In the genomic region with DNA sequence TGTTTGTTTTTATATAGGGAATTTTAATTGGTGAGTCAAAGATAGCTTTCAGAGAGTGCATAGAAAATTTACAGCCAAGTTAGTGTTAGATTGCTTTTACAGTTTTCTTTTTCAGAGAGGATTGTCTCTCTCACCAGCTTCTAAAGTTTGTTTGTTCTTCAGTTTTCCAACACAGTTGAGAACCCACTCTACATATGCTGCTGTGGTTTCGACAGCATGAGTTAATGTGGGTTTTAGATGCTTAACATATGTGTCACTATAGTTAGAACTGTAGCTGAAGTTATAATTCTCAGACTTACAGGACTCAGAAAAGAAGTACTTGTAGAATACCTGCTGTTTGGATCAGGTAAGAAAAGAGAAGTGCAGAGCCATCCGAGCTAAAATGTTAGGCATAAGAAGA, we compare ENCODE assay signal across 21 mouse cellular contexts. TPM values are rescaled to one million over a fixed set of nuclear protein-coding genes. Genes with fewer than 3 reads are reported as not detected.
A peak's percentile ranks its signal among the peaks of the same experiment; 100 is the strongest.
DNase-seq lines count a peak whose midpoint lies in the region; ATAC-seq lines count a peak whose summit lies in the region.
"Had no signal": no experiment of that assay in that cellular context is flagged by ENCODE, and none has a peak within 500 bp of the region (broad histone marks: within the 10 kb centered on the region; RNA-seq: fewer than 3 reads in every experiment).

No protein-coding gene starts in this region.

- no peak overlapping the region for H3K4me2 ChIP-seq in heart, embryonic 12.5 days
- H3K4me2 ChIP-seq: embryonic facial prominence, embryonic 12.5 days; embryonic facial prominence, embryonic 15.5 days; forebrain, embryonic 12.5 days; forebrain, embryonic 15.5 days; hindbrain, embryonic 12.5 days; hindbrain, embryonic 15.5 days had no signal

- H3K9ac ChIP-seq in heart, embryonic 12.5 days, result no peak overlapping the region
- H3K9ac ChIP-seq: embryonic facial prominence, embryonic 12.5 days; embryonic facial prominence, embryonic 15.5 days; forebrain, embryonic 12.5 days; forebrain, embryonic 15.5 days; hindbrain, embryonic 12.5 days; hindbrain, embryonic 15.5 days had no signal

- WGBS in heart, embryonic 10.5 days, result 80% methylated on average over 2 of the region's 2 CpGs
- WGBS in heart, embryonic 12.5 days, result 77% methylated on average over 2 of the region's 2 CpGs

- ATAC-seq in heart, embryonic 12.5 days (ENCODE audit: insufficient number of reproducible peaks, low FRiP score), result no peak
- ATAC-seq: activated CD4-positive, CD25-positive, alpha-beta regulatory T cell, adult 4 months; forebrain, embryonic 15.5 days; intestine, postnatal 0 days had no signal

- H3K27ac ChIP-seq in heart, embryonic 10.5 days, result no peak overlapping the region
- H3K27ac ChIP-seq in heart, embryonic 12.5 days (ENCODE audit: poor library complexity, severe bottlenecking), result no peak overlapping the region
- H3K27ac ChIP-seq: embryonic facial prominence, embryonic 12.5 days; embryonic facial prominence, embryonic 15.5 days; forebrain, embryonic 12.5 days; forebrain, embryonic 15.5 days; hindbrain, embryonic 12.5 days; hindbrain, embryonic 15.5 days had no signal

- no peaks in the 10 kb centered on the region for H3K4me1 ChIP-seq in heart, embryonic 10.5 days
- H3K4me1 ChIP-seq in heart, embryonic 12.5 days (replicated peaks), result no peaks in the 10 kb centered on the region
- H3K4me1 ChIP-seq: embryonic facial prominence, embryonic 12.5 days; embryonic facial prominence, embryonic 15.5 days; forebrain, embryonic 12.5 days; forebrain, embryonic 15.5 days; hindbrain, embryonic 15.5 days had no signal

- H3K36me3 ChIP-seq in heart, embryonic 10.5 days, result no peaks in the 10 kb centered on the region
- no peaks in the 10 kb centered on the region for H3K36me3 ChIP-seq in heart, embryonic 12.5 days
- H3K36me3 ChIP-seq: embryonic facial prominence, embryonic 12.5 days; embryonic facial prominence, embryonic 15.5 days; forebrain, embryonic 12.5 days; forebrain, embryonic 15.5 days; hindbrain, embryonic 12.5 days; hindbrain, embryonic 15.5 days had no signal

- H3K27me3 ChIP-seq in heart, embryonic 10.5 days (ENCODE audit: insufficient read depth, poor library complexity, severe bottlenecking), result no peaks in the 10 kb centered on the region
- no peaks in the 10 kb centered on the region for H3K27me3 ChIP-seq in heart, embryonic 12.5 days (replicated peaks)
- H3K27me3 ChIP-seq: embryonic facial prominence, embryonic 12.5 days; embryonic facial prominence, embryonic 15.5 days; forebrain, embryonic 12.5 days; forebrain, embryonic 15.5 days; hindbrain, embryonic 12.5 days; hindbrain, embryonic 15.5 days had no signal

- no peak overlapping the region for H3K4me3 ChIP-seq in heart, embryonic 10.5 days
- H3K4me3 ChIP-seq in heart, embryonic 12.5 days, result no peak overlapping the region
- H3K4me3 ChIP-seq: embryonic facial prominence, embryonic 12.5 days; embryonic facial prominence, embryonic 15.5 days; forebrain, embryonic 12.5 days; forebrain, embryonic 15.5 days; hindbrain, embryonic 12.5 days; hindbrain, embryonic 15.5 days had no signal

- no peaks in the 10 kb centered on the region for H3K9me3 ChIP-seq in heart, embryonic 10.5 days
- H3K9me3 ChIP-seq in heart, embryonic 12.5 days (replicated peaks), result no peaks in the 10 kb centered on the region
- H3K9me3 ChIP-seq: embryonic facial prominence, embryonic 12.5 days; embryonic facial prominence, embryonic 15.5 days; forebrain, embryonic 12.5 days; forebrain, embryonic 15.5 days; hindbrain, embryonic 12.5 days; hindbrain, embryonic 15.5 days had no signal

- peak; percentile 2 for DNase-seq in heart, embryonic 10.5 days (ENCODE audit: low spot score)
- DNase-seq in 3T3-L1 (ENCODE audit: low read depth, low spot score), result peak; percentile 9
- DNase-seq in brain, adult 2 months (ENCODE audit: low read depth, low spot score), result peak; percentile 72
- DNase-seq in yolk sac, embryonic 10.5 days (ENCODE audit: low spot score), result no peak
- DNase-seq in adrenal gland, postnatal 14 days, result no peak
- DNase-seq: adrenal gland, adult 8-10 months; adrenal gland, postnatal 36 days; cerebellum, adult 11-12 months; cerebellum, adult 9-10 months; cerebellum, postnatal 14 days; gastrocnemius, postnatal 25 days; heart, adult 18-20 months had no signal

RNA-seq across cellular contexts. Expression of a gene that starts 25.6 kb away (rescaled TPM):
- 0.85 and 1.8 TPM in 2 replicates for polyA plus RNA-seq in heart, embryonic 10.5 days (2016; fragmentation: Nextera tagmentation; extraction: Ambion mirVana)
- polyA plus RNA-seq in heart, embryonic 12.5 days (2016; fragmentation: Nextera tagmentation; extraction: Ambion mirVana), result 0.30 and 0.31 TPM in 2 replicates
- total RNA-seq in adrenal gland, postnatal 14 days (2021), result 18.8 and 23.8 TPM in 2 replicates

Comparison
In these comparisons a context has a peak if more than half of its experiments do, and no peak if none do; other contexts are left out.
1. DNase-seq: peak in heart, embryonic 10.5 days (single experiment), 3T3-L1 (single experiment) and brain, adult 2 months (single experiment); none in yolk sac, embryonic 10.5 days (single experiment) and adrenal gland, postnatal 14 days (single experiment).